Mouse (Mus musculus): ENCODE measurements around the gene Psd. TPM values are rescaled to one million over a fixed set of nuclear protein-coding genes. Genes with fewer than 3 reads are reported as not detected.

The Psd gene
- polyA plus RNA-seq, 1 experiment from 2014 or later, result 5.0 TPM

GRCm38 (mm10) chr19:46338331-46338936, 11.5 kb upstream of the Psd start, which contains the start of gene Cuedc2:
Cuedc2 (minus strand) TSS chr19:46338702.
- Histone ChIP-seq H3K9me3 (replicated peaks) (no peaks in the 10 kb centered on the region), H3K9ac (peak within 1 kb of the TSS; percentile 70), H3K4me3 (replicated peaks) (peak within 1 kb of the TSS; percentile 75), H3K36me3 (replicated peaks) (no peaks in the 10 kb centered on the region), H3K4me2 (peak within 1 kb of the TSS; percentile 91), H3K4me1 (replicated peaks) (peaks cover 55% of the 10 kb centered on the region), H3K27me3 (no peaks in the 10 kb centered on the region; the same call in 1 of the 2 replicates), H3K27ac (replicated peaks) (peak within 1 kb of the TSS; percentile 86)
- peak; percentile 82 for ATAC-seq (ENCODE audit: insufficient read depth)
- WGBS (ENCODE audit: insufficient replicate concordance), result under 1% methylated on average over 31 of the region's 31 CpGs

GRCm38 (mm10) chr19:46337719-46338330, 10.9 kb upstream of the Psd start:
- Histone ChIP-seq H3K4me2 (peak overlapping the region; percentile 91), H3K9ac (peak overlapping the region; percentile 70), H3K4me1 (replicated peaks) (peaks cover 50% of the 10 kb centered on the region), H3K9me3 (replicated peaks) (no peaks in the 10 kb centered on the region), H3K4me3 (replicated peaks) (peak overlapping the region; percentile 75), H3K27ac (replicated peaks) (peak overlapping the region; percentile 76), H3K27me3 (no peaks in the 10 kb centered on the region), H3K36me3 (replicated peaks) (no peaks in the 10 kb centered on the region)
- WGBS (ENCODE audit: insufficient replicate concordance), result 34% methylated on average over 15 of the region's 15 CpGs
- ATAC-seq (ENCODE audit: insufficient read depth), result no peak

GRCm38 (mm10) chr19:46333906-46334305, 7.0 kb upstream of the Psd start:
- 70% methylated on average over 3 of the region's 3 CpGs for WGBS (ENCODE audit: insufficient replicate concordance)
- H3K4me2 ChIP-seq, result no peak overlapping the region
- peaks cover 40% of the 10 kb centered on the region for H3K4me1 ChIP-seq (replicated peaks)
- peaks cover 20% of the 10 kb centered on the region for H3K36me3 ChIP-seq (replicated peaks)
- no peak overlapping the region for H3K27ac ChIP-seq (replicated peaks)
- ATAC-seq (ENCODE audit: insufficient read depth), result no peak
- H3K27me3 ChIP-seq, result peaks cover 6% of the 10 kb centered on the region; the same call in 1 of the 2 replicates
- no peak overlapping the region for H3K4me3 ChIP-seq (replicated peaks)
- H3K9me3 ChIP-seq (replicated peaks), result no peaks in the 10 kb centered on the region
- H3K9ac ChIP-seq, result no peak overlapping the region

- Histone ChIP-seq H3K4me1 (replicated peaks) (peaks cover 40% of the 10 kb centered on the region), H3K27ac (replicated peaks) (no peak overlapping the region), H3K9ac (no peak overlapping the region), H3K36me3 (replicated peaks) (peaks cover 20% of the 10 kb centered on the region), H3K9me3 (replicated peaks) (no peaks in the 10 kb centered on the region), H3K4me2 (no peak overlapping the region), H3K4me3 (replicated peaks) (no peak overlapping the region), H3K27me3 (peaks cover 10% of the 10 kb centered on the region; the same call in 1 of the 2 replicates)
- WGBS (ENCODE audit: insufficient replicate concordance), result 74% methylated on average over 7 of the region's 7 CpGs
- ATAC-seq (ENCODE audit: insufficient read depth), result no peak
These were observed 5.9 kb upstream of the Psd start for GRCm38 (mm10) chr19:46332721-46333339.

GRCm38 (mm10) chr19:46331936-46332335, 5.0 kb upstream of the Psd start:
- H3K4me1 ChIP-seq (replicated peaks), result peaks cover 40% of the 10 kb centered on the region
- peaks cover 18% of the 10 kb centered on the region for H3K27me3 ChIP-seq
- H3K4me2 ChIP-seq, result no peak overlapping the region
- no peak for ATAC-seq (ENCODE audit: insufficient read depth)
- H3K4me3 ChIP-seq (replicated peaks), result no peak overlapping the region
- no peaks in the 10 kb centered on the region for H3K9me3 ChIP-seq (replicated peaks)
- H3K27ac ChIP-seq (replicated peaks), result no peak overlapping the region
- no peak overlapping the region for H3K9ac ChIP-seq
- H3K36me3 ChIP-seq (replicated peaks), result peaks cover 20% of the 10 kb centered on the region
- WGBS (ENCODE audit: insufficient replicate concordance), result 64% methylated on average over 3 of the region's 3 CpGs

GRCm38 (mm10) chr19:46331326-46331725, 4.4 kb upstream of the Psd start:
- 80% methylated on average over 14 of the region's 14 CpGs for WGBS (ENCODE audit: insufficient replicate concordance)
- Histone ChIP-seq H3K4me1 (replicated peaks) (peaks cover 41% of the 10 kb centered on the region), H3K4me3 (replicated peaks) (no peak overlapping the region), H3K36me3 (replicated peaks) (peaks cover 20% of the 10 kb centered on the region), H3K9ac (no peak overlapping the region), H3K27ac (replicated peaks) (no peak overlapping the region), H3K27me3 (peaks cover 25% of the 10 kb centered on the region), H3K9me3 (replicated peaks) (no peaks in the 10 kb centered on the region), H3K4me2 (no peak overlapping the region)
- no peak for ATAC-seq (ENCODE audit: insufficient read depth)

GRCm38 (mm10) chr19:46330696-46331095, 3.7 kb upstream of the Psd start:
- peaks cover 39% of the 10 kb centered on the region for H3K4me1 ChIP-seq (replicated peaks)
- 86% methylated on average over 12 of the region's 12 CpGs for WGBS (ENCODE audit: insufficient replicate concordance)
- no peak overlapping the region for H3K9ac ChIP-seq
- H3K36me3 ChIP-seq (replicated peaks), result peaks cover 20% of the 10 kb centered on the region
- no peak overlapping the region for H3K27ac ChIP-seq (replicated peaks)
- H3K27me3 ChIP-seq, result peaks cover 31% of the 10 kb centered on the region
- ATAC-seq (ENCODE audit: insufficient read depth), result no peak
- H3K9me3 ChIP-seq (replicated peaks), result no peaks in the 10 kb centered on the region
- H3K4me2 ChIP-seq, result no peak overlapping the region
- H3K4me3 ChIP-seq (replicated peaks), result no peak overlapping the region

GRCm38 (mm10) chr19:46329951-46330350, 3.0 kb upstream of the Psd start:
- WGBS (ENCODE audit: insufficient replicate concordance), result 5% methylated on average over 16 of the region's 16 CpGs
- peak overlapping the region; percentile 83 for H3K4me3 ChIP-seq (replicated peaks)
- H3K9ac ChIP-seq, result no peak overlapping the region

GRCm38 (mm10) chr19:46329031-46329641, 2.2 kb upstream of the Psd start:
- 3% methylated on average over 54 of the region's 54 CpGs for WGBS (ENCODE audit: insufficient replicate concordance)
- H3K4me3 ChIP-seq (replicated peaks), result peak overlapping the region; percentile 83
- H3K27me3 ChIP-seq, result peaks cover 46% of the 10 kb centered on the region
- H3K36me3 ChIP-seq (replicated peaks), result peaks cover 20% of the 10 kb centered on the region
- H3K9me3 ChIP-seq (replicated peaks), result no peaks in the 10 kb centered on the region
- H3K9ac ChIP-seq, result peak overlapping the region; percentile 74
- ATAC-seq (ENCODE audit: insufficient read depth), result no peak
- H3K4me1 ChIP-seq (replicated peaks), result peaks cover 39% of the 10 kb centered on the region
- H3K27ac ChIP-seq (replicated peaks), result peak overlapping the region; percentile 91
- H3K4me2 ChIP-seq, result peak overlapping the region; percentile 100

More at GRCm38 (mm10) chr19:46329951-46330350, 3.0 kb upstream of the Psd start:
- peak overlapping the region; percentile 100 for H3K4me2 ChIP-seq
- H3K4me1 ChIP-seq (replicated peaks), result peaks cover 39% of the 10 kb centered on the region
- H3K36me3 ChIP-seq (replicated peaks), result peaks cover 20% of the 10 kb centered on the region
- ATAC-seq (ENCODE audit: insufficient read depth), result peak; percentile 32
- H3K27me3 ChIP-seq, result peaks cover 38% of the 10 kb centered on the region
- no peaks in the 10 kb centered on the region for H3K9me3 ChIP-seq (replicated peaks)
- 0 out of 2 replicates have a peak overlapping the region, but pooled peaks have one; percentile 91 for H3K27ac ChIP-seq (replicated peaks)

GRCm38 (mm10) chr19:46328081-46329030, 1.4 kb upstream of the Psd start, which contains the start of gene Fbxl15:
Fbxl15 (plus strand) TSS chr19:46328184.
- Histone ChIP-seq H3K27ac (replicated peaks) (peak within 1 kb of the TSS; percentile 91), H3K27me3 (peaks cover 54% of the 10 kb centered on the region), H3K4me1 (replicated peaks) (peaks cover 39% of the 10 kb centered on the region), H3K4me2 (peak within 1 kb of the TSS; percentile 100), H3K9ac (peak within 1 kb of the TSS; percentile 74), H3K9me3 (replicated peaks) (no peaks in the 10 kb centered on the region), H3K4me3 (replicated peaks) (peak within 1 kb of the TSS; percentile 83), H3K36me3 (replicated peaks) (peaks cover 20% of the 10 kb centered on the region)
- ATAC-seq (ENCODE audit: insufficient read depth), result peak; percentile 89
- under 1% methylated on average over 81 of the region's 81 CpGs for WGBS (ENCODE audit: insufficient replicate concordance)

All from liver, embryonic 15.5 days (tissue).